Mouse (Mus musculus): ENCODE results near the gene Gm17651.

The Gm17651 gene

GRCm38 (mm10) chr3:97674644-97675110 is at the start of gene Gm17651:
Gm17651 (minus strand) TSS chr3:97674694.
- no peak for DNase-seq

GRCm38 (mm10) chr3:97719116-97719515 is 44.6 kb upstream of the Gm17651 start:
- DNase-seq = no peak

DNA sequence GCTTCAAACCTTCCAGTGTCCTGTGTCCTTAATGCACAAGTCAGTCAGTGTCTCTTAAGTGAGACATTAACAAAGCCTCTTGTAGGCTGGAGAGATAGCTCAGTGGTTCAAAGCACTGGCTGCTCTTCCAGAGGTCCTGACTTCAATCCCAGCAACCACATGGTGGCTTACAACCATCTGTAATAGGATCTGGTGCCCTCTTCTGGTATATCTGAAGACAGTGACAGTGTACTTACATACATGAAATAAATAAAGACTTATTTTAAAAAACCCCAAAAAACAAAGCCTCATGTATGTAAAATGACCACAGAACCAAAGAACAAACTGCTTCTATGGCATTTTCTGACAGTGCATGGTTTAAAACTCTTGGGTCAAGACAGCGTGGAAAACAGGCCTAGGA is 41.4 kb upstream of the Gm17651 start:
- no peak for DNase-seq

- no peak for DNase-seq
Observed at GRCm38 (mm10) chr3:97710881-97711280, 36.4 kb upstream of the Gm17651 start.

DNA sequence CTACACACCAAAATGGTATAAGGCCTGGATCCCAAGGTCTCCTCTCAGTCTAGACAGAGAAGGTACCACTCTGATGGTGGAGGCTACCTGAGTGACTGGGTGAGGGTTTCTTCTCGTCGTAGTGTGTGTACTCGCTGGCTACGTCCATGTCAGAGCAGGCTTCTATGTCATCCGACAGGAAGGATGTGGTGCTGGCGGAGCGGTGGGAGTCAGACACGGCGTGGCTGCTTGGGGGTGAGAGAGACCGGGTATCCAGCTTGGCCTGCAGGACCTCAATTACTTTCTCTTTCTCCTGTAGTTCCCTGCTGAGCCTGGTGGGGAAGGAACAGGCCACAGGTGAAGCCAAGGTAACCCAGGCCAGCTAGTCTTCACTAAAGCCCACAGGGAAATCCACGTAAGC is 35.6 kb upstream of the Gm17651 start:
- DNase-seq = no peak

- no peak for DNase-seq
Observed at GRCm38 (mm10) chr3:97706561-97706960, 32.1 kb upstream of the Gm17651 start.

GRCm38 (mm10) chr3:97705508-97705907 is 31.0 kb upstream of the Gm17651 start:
- DNase-seq = no peak

- no peak for DNase-seq
Observed at GRCm38 (mm10) chr3:97702448-97703080, 28.1 kb upstream of the Gm17651 start.

DNA sequence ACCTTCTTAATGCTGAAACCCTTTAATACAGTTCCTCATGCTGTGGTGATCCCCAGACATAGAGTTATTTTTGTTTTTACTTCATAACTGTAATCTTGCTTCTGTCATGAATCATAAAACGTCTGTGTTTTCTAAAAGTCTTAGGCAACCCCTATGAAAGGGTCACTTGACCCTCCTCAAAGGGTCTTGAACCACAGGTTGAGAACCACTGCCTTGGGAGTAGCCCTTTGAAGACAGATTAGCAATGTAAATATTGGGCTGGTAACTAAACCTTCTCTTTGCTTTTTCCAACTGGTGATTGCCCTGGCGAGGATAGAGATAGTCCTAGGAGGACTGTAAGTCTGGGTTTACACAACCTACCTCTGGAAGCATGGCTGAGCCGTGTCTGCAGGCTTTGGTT is 26.7 kb upstream of the Gm17651 start:
- DNase-seq = peak; percentile 12

- no peak for DNase-seq
Observed at GRCm38 (mm10) chr3:97699061-97699460, 24.6 kb upstream of the Gm17651 start.

DNA sequence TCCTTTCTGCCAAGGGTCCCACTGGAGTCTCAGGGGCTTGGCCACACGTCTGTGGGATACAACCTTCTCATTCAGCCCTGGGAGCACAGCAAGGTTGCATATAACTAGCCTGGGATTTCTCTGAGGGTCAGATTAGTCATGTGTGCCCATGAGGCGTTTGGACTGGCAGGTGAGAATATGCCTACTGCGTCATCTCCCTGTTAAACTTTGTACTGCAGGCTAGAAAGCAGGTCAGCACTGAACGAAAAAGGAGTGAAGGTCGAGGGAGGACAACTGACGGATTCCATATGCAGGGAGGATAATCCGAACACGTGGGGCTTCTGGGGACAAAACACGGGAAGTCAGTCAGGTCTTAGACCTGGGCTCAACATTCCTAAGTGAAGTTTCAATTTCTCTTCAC is 22.8 kb upstream of the Gm17651 start:
- DNase-seq = no peak

DNA sequence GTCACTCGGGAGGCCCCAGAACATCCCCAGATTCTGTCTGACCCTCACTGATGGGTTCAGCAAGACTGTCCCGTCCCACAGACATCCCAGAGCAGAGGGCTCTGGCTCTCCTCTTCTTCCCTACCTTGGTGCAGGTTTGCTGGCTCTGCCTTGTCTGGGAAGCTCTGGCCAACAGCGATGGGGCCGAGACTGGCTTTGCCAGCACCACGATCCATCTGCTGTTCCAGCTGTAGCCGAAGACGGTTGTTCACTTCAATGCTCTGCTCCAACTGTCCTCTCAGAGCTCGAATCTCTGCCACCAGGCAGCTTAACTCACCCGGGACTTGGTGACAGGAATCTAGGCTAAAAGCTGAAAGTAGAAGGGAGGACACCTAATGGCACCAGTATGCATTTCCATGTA is 22.4 kb upstream of the Gm17651 start:
- no peak for DNase-seq

DNA sequence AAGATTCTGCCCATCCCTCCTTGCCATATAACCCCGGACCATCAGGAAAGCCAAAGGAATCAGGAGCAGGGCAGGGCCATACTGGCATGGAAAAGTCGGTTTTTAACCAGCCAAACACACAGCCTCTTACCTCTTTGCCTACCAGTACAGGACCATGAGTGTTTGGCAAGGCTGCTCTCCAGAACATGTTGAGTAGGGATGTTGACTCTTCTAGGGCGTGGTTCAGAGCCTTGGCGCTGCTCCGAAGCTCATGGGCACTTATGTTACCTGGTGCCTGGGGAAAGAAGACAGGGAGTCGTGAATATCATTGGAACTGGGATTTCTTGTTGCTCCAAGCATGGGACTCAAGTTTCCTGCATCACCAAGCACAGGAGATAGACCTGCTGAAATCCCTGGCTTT is 19.3 kb upstream of the Gm17651 start:
- peak; percentile 24 for DNase-seq

DNA sequence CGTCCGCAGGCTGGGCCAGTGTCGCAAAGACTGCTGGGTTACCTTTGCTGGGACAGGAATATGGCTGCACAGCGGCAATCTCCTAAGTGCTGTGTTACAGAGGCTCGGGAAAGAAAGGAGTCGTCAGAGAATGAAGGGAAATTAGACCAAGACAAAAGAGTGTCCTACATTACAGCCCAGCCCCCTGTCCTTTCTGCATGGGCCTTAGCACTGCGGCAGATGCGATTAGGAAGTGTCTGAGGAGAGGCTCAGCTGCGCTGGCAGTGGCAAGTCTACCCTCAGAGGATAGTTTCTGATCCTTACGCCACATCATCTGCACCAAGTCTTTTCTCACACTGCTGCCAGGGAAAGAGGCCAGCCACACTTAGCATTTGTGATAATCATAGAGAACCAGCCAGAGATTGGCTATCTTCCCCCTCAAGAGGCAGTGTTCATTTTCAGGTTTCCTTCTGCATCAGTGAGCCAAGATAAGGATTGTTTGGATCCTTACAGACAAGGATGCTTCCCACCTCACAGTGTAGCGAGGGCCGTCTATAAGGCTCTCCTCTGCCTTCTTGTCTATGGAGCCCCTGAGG is 17.0 kb upstream of the Gm17651 start:
- no peak for DNase-seq

DNA sequence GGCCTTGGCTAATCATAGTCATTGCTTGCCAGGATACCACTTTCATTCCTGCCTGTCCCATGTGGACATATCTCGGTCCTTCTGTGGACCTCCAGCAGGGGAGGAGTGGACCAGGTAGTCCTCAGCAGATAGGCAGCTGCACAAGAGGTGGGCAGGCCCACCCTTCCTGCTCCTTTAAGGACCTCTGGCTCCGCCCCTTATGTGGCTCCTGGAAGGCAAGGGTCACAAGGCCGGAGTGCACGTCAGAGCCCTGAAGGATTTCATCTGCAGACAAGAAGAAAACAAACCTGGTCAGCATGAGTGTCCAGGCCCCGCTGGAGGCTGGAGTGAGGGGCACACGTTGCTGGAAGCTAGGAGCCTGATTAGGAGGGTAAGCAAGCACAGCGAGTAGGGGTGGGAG is 16.1 kb upstream of the Gm17651 start:
- peak; percentile 13 for DNase-seq

- no peak for DNase-seq
Observed at GRCm38 (mm10) chr3:97689289-97689688, 14.8 kb upstream of the Gm17651 start.

GRCm38 (mm10) chr3:97686372-97687117 is 12.1 kb upstream of the Gm17651 start:
- no peak for DNase-seq

GRCm38 (mm10) chr3:97683560-97684195 is 9.2 kb upstream of the Gm17651 start:
- DNase-seq = peak; percentile 68

- DNase-seq = no peak
Observed at GRCm38 (mm10) chr3:97682576-97682975, 8.1 kb upstream of the Gm17651 start.

DNA sequence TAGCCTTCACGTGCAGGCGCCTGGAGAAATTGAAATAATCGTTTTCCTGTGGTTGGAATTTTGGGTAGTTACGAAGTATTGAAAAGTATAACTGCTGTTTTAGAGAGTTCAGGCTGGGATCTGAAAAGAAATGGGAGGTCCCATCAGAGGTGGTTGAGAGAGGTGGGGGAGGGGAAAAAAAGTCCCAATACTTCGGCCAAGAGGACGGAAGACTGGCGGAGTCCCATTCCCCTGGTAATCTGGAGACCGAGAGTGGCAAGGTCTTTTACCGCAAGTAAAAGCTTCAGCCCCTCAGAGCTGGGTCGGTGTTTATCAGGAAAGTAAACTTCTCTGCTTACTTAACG is 7.6 kb upstream of the Gm17651 start:
- no peak for DNase-seq

DNA sequence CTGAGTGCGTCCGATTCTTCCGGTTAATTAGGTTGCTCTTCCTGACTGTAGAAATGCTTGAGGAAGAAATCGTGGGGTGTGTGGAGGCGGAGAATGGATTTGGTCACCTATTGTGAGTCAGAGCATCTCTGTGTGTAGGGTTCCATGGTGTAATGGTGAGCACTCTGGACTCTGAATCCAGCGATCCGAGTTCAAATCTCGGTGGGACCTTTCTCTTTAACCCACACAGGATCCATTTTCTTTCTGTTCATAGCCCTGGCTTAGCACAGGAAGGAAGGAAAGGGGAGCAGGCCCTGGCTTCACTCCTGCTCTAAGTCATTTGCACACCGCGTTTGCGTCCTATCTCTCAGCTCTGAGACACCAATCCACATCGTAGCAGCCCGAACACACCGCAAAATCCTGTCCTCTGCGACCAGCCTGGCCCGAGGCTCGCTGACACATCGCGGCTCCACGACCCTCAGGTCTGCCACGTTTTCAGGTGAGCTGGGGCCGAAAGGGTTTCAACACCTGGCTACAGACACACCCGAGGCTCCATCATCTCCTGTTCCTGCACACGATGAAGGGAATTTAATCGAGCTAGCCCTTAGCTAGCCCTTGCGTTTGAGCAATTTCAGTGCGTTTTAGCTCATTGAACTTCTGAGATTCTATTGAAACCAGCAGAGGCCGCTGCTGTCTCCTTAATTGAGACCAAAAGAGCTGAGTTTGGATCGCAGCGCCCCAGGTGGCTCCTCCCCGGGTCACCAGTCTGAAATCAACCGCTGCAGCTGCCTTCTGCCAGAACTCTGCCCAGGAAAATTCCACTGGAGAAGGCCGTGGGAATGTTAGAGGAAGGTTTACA is 7.0 kb upstream of the Gm17651 start:
- DNase-seq = peak; percentile 76

DNA sequence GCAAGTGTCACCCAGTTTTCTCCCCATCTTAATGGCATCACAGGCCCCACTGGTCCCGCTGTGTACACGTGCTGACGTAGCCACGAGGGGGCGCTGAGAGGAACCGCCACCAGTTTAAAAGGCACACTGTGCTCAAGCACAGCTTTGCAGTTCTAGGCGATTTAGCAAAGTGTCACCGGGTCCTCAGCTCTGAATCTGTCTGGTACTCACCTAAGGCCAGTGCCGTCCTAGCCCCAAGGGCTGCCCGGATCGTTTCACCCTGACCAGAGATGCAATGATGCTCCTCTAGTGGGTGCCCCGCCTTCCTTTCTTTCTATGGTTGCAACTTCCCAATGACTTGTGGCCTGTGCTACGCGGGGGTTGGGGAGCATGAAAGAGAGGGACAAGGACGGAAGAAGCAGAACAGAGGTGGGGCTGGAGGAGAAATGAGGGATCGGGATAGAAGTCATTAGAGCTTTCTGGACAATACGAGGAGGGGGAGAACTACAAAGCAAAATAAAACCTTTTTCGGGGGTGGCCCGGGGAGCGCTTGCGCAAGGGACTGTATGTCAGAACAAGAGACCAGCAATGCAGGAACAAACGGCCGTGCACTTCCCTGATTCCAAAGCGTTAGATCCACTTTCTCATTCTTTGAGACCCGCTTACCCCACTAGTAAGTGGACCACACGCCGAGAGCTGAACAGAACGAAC is 6.3 kb upstream of the Gm17651 start:
- peak; percentile 85 for DNase-seq

All from lung, postnatal 10 days (tissue).